Mouse (Mus musculus) liver, adult 2 months (tissue): Measurements from ENCODE around the gene Gpatch8.

ENCODE experiments used
- CTCF ChIP-seq: fragments of 200-500 bp; IDR thresholded peaks from 2 replicates; pipeline ENCODE4 v1.5.1; 2011; ENCODE audit warnings: low read depth, low read length, control low read depth
- POLR2A ChIP-seq: fragments of 200-500 bp; IDR thresholded peaks from 2 replicates; pipeline ENCODE4 v1.6.1; 2011; ENCODE audit warnings: low read length, control low read depth; ENCODE audit not compliant: insufficient read depth; ENCODE audit errors: extremely low read depth

DNA sequence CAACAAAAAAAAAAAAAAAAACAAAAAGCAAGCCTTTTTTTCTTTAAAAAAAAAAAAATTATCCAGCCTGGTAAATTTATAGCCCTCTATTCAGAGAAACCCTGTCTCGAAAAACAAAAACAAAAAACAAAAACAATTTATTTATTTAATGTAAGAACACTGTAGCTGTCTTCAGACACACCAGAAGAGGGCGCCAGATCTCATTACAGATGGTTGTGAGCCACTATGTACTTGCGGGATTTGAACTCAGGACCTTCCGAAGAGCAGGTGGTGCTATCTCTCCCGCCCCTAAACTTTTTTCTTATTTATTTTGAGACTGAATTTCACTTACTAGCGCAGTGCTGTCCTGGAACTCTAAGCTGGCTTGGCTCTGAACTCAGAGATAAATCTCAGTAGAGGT lies 11.0 kb upstream of the Gpatch8 start:
- TF ChIP-seq CTCF (no peak), POLR2A (no peak)
